Mouse (Mus musculus): ENCODE measurements around the gene Prr14. TPM values are rescaled to one million over a fixed set of nuclear protein-coding genes. Genes with fewer than 3 reads are reported as not detected.

Prr14 gene
- polyA plus RNA-seq, 1 experiment: 79.9 TPM

GRCm38 (mm10) chr7:127511808-127512230 lies 52.4 kb downstream of the Prr14 start, which contains the start of gene Srcap:
TSS of gene Srcap (plus strand) at chr7:127511983.
- DNase-seq (ENCODE audit: low spot score): peak; percentile 87

- peak; percentile 88 for DNase-seq (ENCODE audit: low spot score)
These were observed 53.0 kb downstream of the Prr14 start for GRCm38 (mm10) chr7:127512231-127513015.

- no peak for DNase-seq (ENCODE audit: low spot score)
These were observed 53.6 kb downstream of the Prr14 start for GRCm38 (mm10) chr7:127513016-127513390.

GRCm38 (mm10) chr7:127513781-127514180 lies 54.4 kb downstream of the Prr14 start:
- no peak for DNase-seq (ENCODE audit: low spot score)

- no peak for DNase-seq (ENCODE audit: low spot score)
These were observed 56.4 kb downstream of the Prr14 start for GRCm38 (mm10) chr7:127515846-127516245.

GRCm38 (mm10) chr7:127516344-127516743 lies 56.9 kb downstream of the Prr14 start:
- no peak for DNase-seq (ENCODE audit: low spot score)

- DNase-seq (ENCODE audit: low spot score): no peak
These were observed 59.9 kb downstream of the Prr14 start, which contains the start of gene Gm42715 for GRCm38 (mm10) chr7:127519284-127519683. TSS of gene Gm42715 (plus strand) at chr7:127519584.

Other genes with a start within 250 kb of the Prr14 start
- 10.0 and 10.5 TPM in 2 replicates for gene Zfp553, start 226.6 kb upstream of the Prr14 start, polyA plus RNA-seq (2012; rRNA removed)
- 19.4 and 22.0 TPM in 2 replicates for gene Sept1, start 226.5 kb upstream of the Prr14 start, polyA plus RNA-seq (2012; rRNA removed)
- 49.8 and 54.0 TPM in 2 replicates for gene Zfp771, start 215.3 kb upstream of the Prr14 start, polyA plus RNA-seq (2012; rRNA removed)
- gene Dctpp1, start 198.9 kb upstream of the Prr14 start, polyA plus RNA-seq (2012; rRNA removed): 19.2 and 24.9 TPM in 2 replicates
- 19.8 and 21.1 TPM in 2 replicates for gene Sephs2, start 185.6 kb upstream of the Prr14 start, polyA plus RNA-seq (2012; rRNA removed)
- 3.4 and 3.5 TPM in 2 replicates for gene Itgal, start 163.4 kb upstream of the Prr14 start, polyA plus RNA-seq (2012; rRNA removed)
- gene Zfp768, start 114.0 kb upstream of the Prr14 start, polyA plus RNA-seq (2012; rRNA removed): 16.9 and 19.8 TPM in 2 replicates
- gene Zfp747, start 83.6 kb upstream of the Prr14 start, polyA plus RNA-seq (2012; rRNA removed): 7.5 and 9.0 TPM in 2 replicates
- 3.7 and 3.9 TPM in 2 replicates for gene 9130019O22Rik, start 72.4 kb upstream of the Prr14 start, polyA plus RNA-seq (2012; rRNA removed)
- 6.2 and 6.8 TPM in 2 replicates for gene E430018J23Rik, start 66.0 kb upstream of the Prr14 start, polyA plus RNA-seq (2012; rRNA removed)
- gene Zfp764, start 52.8 kb upstream of the Prr14 start, polyA plus RNA-seq (2012; rRNA removed): 7.8 and 9.7 TPM in 2 replicates
- gene Zfp688, start 37.5 kb upstream of the Prr14 start, polyA plus RNA-seq (2012; rRNA removed): 19.5 and 20.2 TPM in 2 replicates
- gene Zfp689, start 10.5 kb upstream of the Prr14 start, polyA plus RNA-seq (2012; rRNA removed): 3.1 and 3.7 TPM in 2 replicates
- gene Fbrs, start 19.6 kb downstream of the Prr14 start, polyA plus RNA-seq (2012; rRNA removed): 12.4 and 30.8 TPM in 2 replicates
- 5.7 and 13.8 TPM in 2 replicates for gene Srcap, start 52.4 kb downstream of the Prr14 start, polyA plus RNA-seq (2012; rRNA removed)
- 19.3 and 25.2 TPM in 2 replicates for gene Gm42715, start 60.0 kb downstream of the Prr14 start, polyA plus RNA-seq (2012; rRNA removed)
- gene Tmem265, start 101.8 kb downstream of the Prr14 start, polyA plus RNA-seq (2012; rRNA removed): 2.1 TPM in 1 of 2 replicates, not detected in the other
- 72.2 and 75.4 TPM in 2 replicates for gene Phkg2, start 113.7 kb downstream of the Prr14 start, polyA plus RNA-seq (2012; rRNA removed)
- 7.0 and 7.4 TPM in 2 replicates for gene Ccdc189, start 129.0 kb downstream of the Prr14 start, polyA plus RNA-seq (2012; rRNA removed)
- gene Rnf40, start 129.2 kb downstream of the Prr14 start, polyA plus RNA-seq (2012; rRNA removed): 39.7 and 41.8 TPM in 2 replicates
- gene Zfp629, start 156.2 kb downstream of the Prr14 start, polyA plus RNA-seq (2012; rRNA removed): 10.7 and 12.8 TPM in 2 replicates
- 26.0 and 30.3 TPM in 2 replicates for gene Bcl7c, start 249.3 kb downstream of the Prr14 start, polyA plus RNA-seq (2012; rRNA removed)

Data from urinary bladder, adult 2 months (tissue).